Mouse (Mus musculus) C2C12 (cell line): ENCODE results near the gene Dscaml1.

Experiments used
- CTCF ChIP-seq: IDR thresholded peaks from one replicate; pipeline ENCODE4 v1.5.1; 2011; ENCODE audit not compliant: control insufficient read depth, insufficient read depth, insufficient read length
- FOSL1 ChIP-seq: IDR thresholded peaks from one replicate; pipeline ENCODE4 v1.8.0; 2011; ENCODE audit warnings: mild to moderate bottlenecking, low read length; ENCODE audit not compliant: poor library complexity, insufficient read depth, severe bottlenecking
- MAX ChIP-seq: IDR thresholded peaks from one replicate; pipeline ENCODE4 v1.6.1; 2011; ENCODE audit warnings: mild to moderate bottlenecking, control low read depth

DNA sequence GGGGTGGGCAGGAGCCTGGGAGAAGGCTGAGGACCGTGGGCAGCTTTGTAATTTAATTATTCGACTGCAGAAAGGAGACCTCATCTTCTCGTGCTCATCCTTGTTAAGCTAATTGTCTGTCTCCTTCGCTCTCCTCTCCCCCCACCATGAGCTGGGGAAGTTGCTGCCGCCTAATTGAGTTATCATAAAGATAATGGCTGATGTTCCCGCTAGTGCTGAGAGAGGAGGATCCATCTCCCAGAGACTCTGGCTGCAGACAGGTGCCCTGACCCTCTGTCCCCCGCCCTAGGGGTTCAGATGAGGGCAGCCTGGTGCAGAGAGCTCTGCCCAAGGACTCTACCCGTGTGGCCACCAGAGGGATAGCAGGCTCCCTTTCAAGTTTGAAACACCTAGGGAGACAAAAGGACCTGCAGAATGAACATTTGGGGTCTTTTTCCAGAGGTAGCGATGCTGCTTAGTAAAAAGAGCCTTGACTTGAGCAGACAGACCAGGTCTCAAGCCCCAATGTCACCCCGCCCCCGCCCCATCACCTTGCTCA lies 256.1 kb downstream of the Dscaml1 start:
- TF ChIP-seq MAX: no peak
- no peak for TF ChIP-seq CTCF
- no peak for TF ChIP-seq FOSL1
